Mouse (Mus musculus) kidney, postnatal 10 days (tissue): ENCODE measurements at regions not wholly inside any gene's neighbourhood (a gene's known extent, or its start where the extent isn't known, plus 50 kb on each side); places are given as distances from the start of the nearest gene placed in this dataset.
"Not testable (repeated sequence)": the region's sequence is repeated elsewhere in the genome, so short reads cannot be mapped to it uniquely, and the experiment has no call there.

ENCODE experiments used
- DNase-seq: peaks from one replicate; pipeline ENCODE4 v3.0.0; 2021; ENCODE audit warnings: mixed read lengths

GRCm38 (mm10) chrX:15322207-15322839, 1111.4 kb downstream of the H2al1n start:
- peak; percentile 38 for DNase-seq

GRCm38 (mm10) chrX:15322958-15323357, 1112.0 kb downstream of the H2al1n start:
- DNase-seq, result no peak

GRCm38 (mm10) chrX:15365135-15365534, 1154.2 kb downstream of the H2al1n start:
- DNase-seq, result not testable (repeated sequence)
